Mouse (Mus musculus): ENCODE results near the gene Spop. TPM values are rescaled to one million over a fixed set of nuclear protein-coding genes. Genes with fewer than 3 reads are reported as not detected.

Gene Spop
- polyA plus RNA-seq, 1 experiment from 2014 or later = 193 TPM

DNA sequence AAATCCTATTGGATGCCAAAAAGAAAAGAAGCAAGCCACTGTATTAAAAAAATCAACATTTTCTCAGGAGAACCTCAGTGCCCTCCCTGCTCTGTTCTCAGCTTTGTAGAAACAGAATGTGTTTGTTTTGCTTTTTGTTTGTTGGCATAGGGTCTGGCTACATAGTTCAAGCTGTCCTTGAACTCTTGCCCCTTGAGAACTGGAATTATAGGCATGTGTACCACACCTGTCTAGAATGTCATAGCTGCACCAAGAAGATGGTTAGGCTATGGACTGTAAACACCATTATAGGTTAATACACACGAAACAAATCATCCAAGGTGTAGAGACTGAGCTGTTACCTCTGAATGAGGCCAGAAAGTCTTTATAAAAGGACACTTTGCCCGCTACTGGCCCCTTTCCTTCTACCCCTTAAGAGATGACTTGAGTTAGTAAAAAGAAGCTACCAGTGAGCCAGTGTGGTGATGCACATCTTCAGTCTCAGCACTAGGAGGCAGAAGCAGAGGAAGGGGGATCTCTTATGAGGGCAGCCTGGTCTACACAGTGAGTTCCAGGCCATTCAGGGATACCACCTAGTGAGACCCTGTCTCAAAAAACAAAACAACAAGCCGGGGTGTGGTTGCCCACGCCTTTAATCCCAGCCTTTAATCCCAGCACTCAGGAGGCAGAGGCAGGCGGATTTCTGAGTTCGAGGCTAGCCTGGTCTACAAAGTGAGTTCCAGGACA is 32.9 kb downstream of the Spop start:
- no peak for ATAC-seq (ENCODE audit: low FRiP score)
- peaks cover 9% of the 10 kb centered on the region for H3K4me1 ChIP-seq
- no peak overlapping the region for H3K9ac ChIP-seq
- H3K4me2 ChIP-seq = no peak overlapping the region
- H3K27me3 ChIP-seq = no peaks in the 10 kb centered on the region
- no peaks in the 10 kb centered on the region for H3K9me3 ChIP-seq
- 95% methylated on average over 6 of the region's 6 CpGs for WGBS
- no peaks in the 10 kb centered on the region for H3K36me3 ChIP-seq (replicated peaks)
- no peak overlapping the region for H3K4me3 ChIP-seq (replicated peaks)
- H3K27ac ChIP-seq = no peak overlapping the region

DNA sequence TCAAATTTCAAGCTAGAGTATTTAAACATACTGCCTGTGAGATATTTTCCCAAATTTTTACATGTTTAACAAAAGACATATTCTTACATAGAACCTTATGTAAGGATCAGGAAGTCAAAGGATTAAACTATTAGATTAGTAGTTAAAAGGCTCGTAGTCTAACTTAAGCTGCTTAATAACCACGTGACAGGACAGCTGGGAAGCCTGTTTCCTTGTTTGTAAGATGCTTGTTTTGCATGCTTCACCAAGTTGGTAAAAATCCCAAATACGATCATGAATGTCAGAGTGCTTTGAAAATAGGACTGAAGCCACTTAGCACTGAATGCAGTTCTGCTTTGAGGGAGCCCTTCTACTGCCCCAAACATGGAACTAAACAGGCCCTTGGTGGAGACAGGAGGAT is 34.5 kb downstream of the Spop start:
- H3K4me3 ChIP-seq (replicated peaks) = no peak overlapping the region
- H3K9me3 ChIP-seq = no peaks in the 10 kb centered on the region
- H3K27ac ChIP-seq = no peak overlapping the region
- no peak overlapping the region for H3K4me2 ChIP-seq
- ATAC-seq (ENCODE audit: low FRiP score) = no peak
- no peaks in the 10 kb centered on the region for H3K36me3 ChIP-seq (replicated peaks)
- H3K27me3 ChIP-seq = no peaks in the 10 kb centered on the region
- WGBS = 36% methylated on average over 3 of the region's 3 CpGs
- no peak overlapping the region for H3K9ac ChIP-seq
- H3K4me1 ChIP-seq = peaks cover 9% of the 10 kb centered on the region

DNA sequence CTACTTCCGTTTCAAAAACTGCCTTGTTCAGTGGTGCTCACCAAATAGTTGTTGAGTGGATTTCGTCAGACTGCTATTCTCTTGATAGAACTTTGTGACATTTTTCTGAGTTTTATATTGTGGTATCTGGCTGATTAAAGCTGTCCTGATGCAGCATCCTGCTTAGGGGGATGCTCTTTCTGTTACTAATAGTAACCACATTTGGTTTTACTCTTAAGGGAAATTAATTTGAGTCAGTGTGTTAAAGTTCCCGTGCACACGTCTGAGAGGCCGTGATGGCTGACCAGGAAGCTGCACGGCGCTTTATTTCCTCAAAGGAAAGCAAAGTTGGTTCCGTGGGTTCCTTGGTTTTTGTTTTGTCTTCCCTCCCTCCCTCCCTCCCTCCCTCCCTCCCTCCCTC is 41.5 kb downstream of the Spop start:
- Histone ChIP-seq H3K27ac (no peak overlapping the region), H3K27me3 (no peaks in the 10 kb centered on the region), H3K4me3 (replicated peaks) (no peak overlapping the region), H3K9ac (no peak overlapping the region), H3K9me3 (no peaks in the 10 kb centered on the region), H3K4me2 (no peak overlapping the region), H3K36me3 (replicated peaks) (no peaks in the 10 kb centered on the region), H3K4me1 (no peaks in the 10 kb centered on the region)
- no peak for ATAC-seq (ENCODE audit: low FRiP score)
- 73% methylated on average over 8 of the region's 8 CpGs for WGBS

- H3K9ac ChIP-seq = no peak overlapping the region
- WGBS = 88% methylated on average over 2 of the region's 2 CpGs
- H3K9me3 ChIP-seq = no peaks in the 10 kb centered on the region
Measured at GRCm38 (mm10) chr11:95460872-95461271, 47.0 kb downstream of the Spop start.

GRCm38 (mm10) chr11:95462168-95462567 is 48.3 kb downstream of the Spop start:
- H3K4me1 ChIP-seq = no peaks in the 10 kb centered on the region
- no peaks in the 10 kb centered on the region for H3K36me3 ChIP-seq (replicated peaks)
- H3K9me3 ChIP-seq = no peaks in the 10 kb centered on the region
- no peak overlapping the region for H3K4me2 ChIP-seq
- no peak overlapping the region for H3K4me3 ChIP-seq (replicated peaks)
- H3K27ac ChIP-seq = no peak overlapping the region
- WGBS = 87% methylated on average over 3 of the region's 3 CpGs
- no peaks in the 10 kb centered on the region for H3K27me3 ChIP-seq
- H3K9ac ChIP-seq = no peak overlapping the region
- ATAC-seq (ENCODE audit: low FRiP score) = no peak

More at GRCm38 (mm10) chr11:95460872-95461271, 47.0 kb downstream of the Spop start:
- ATAC-seq (ENCODE audit: low FRiP score) = no peak
- Histone ChIP-seq H3K4me1 (no peaks in the 10 kb centered on the region), H3K4me3 (replicated peaks) (no peak overlapping the region), H3K27ac (no peak overlapping the region), H3K36me3 (replicated peaks) (no peaks in the 10 kb centered on the region), H3K27me3 (no peaks in the 10 kb centered on the region), H3K4me2 (no peak overlapping the region)

- no peaks in the 10 kb centered on the region for H3K9me3 ChIP-seq
- no peak overlapping the region for H3K9ac ChIP-seq
- H3K36me3 ChIP-seq (replicated peaks) = peaks cover 9% of the 10 kb centered on the region; the same call in 1 of the 2 replicates
- H3K4me3 ChIP-seq (replicated peaks) = no peak overlapping the region
- H3K4me1 ChIP-seq = no peaks in the 10 kb centered on the region
- ATAC-seq (ENCODE audit: low FRiP score) = no peak
- H3K27ac ChIP-seq = no peak overlapping the region
- H3K4me2 ChIP-seq = no peak overlapping the region
- 91% methylated on average over 1 of the region's 1 CpGs for WGBS
- no peaks in the 10 kb centered on the region for H3K27me3 ChIP-seq
Measured at GRCm38 (mm10) chr11:95467731-95468130, 53.9 kb downstream of the Spop start.

DNA sequence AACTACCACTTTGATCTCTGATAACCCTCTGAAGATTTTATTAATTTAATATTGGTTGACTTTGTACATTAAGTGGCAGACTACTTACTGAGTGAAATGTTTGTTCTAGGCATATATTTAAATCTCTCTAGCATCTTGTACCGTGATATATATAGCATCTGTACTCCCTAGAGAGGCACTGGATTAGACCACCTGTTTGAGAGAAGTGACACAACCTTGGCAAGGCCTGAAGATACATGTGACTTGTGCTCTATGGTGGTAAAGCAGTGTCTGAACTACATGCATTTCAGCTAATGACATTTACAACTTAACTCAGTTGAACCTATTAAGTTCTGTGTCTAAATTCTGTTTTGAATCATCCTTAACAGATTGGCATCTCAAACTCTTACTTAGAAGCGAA is 59.1 kb downstream of the Spop start:
- 96% methylated on average over 2 of the region's 2 CpGs for WGBS
- Histone ChIP-seq H3K27me3 (no peaks in the 10 kb centered on the region), H3K27ac (no peak overlapping the region), H3K9me3 (no peaks in the 10 kb centered on the region), H3K4me1 (no peaks in the 10 kb centered on the region), H3K4me3 (replicated peaks) (no peak overlapping the region), H3K36me3 (replicated peaks) (peaks cover 26% of the 10 kb centered on the region), H3K4me2 (no peak overlapping the region), H3K9ac (no peak overlapping the region)
- no peak for ATAC-seq (ENCODE audit: low FRiP score)

DNA sequence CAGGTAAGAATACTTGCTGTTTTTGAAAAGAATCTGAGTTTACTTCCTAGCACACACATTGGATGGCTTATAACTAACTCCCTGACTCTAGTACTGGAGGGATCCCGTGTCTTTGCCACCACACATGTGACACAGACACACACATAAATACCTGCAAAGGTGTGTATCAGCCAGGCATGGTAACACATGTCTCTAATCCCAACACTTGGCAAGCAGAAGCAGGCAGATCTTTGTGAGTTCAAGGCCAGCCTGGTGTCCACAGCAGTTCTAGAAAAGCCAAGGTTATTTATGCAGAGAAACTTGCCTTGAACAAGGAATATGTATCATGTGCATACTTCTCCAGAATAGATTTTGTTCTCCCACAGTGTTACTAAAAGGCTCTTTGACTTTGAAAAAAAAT is 59.6 kb downstream of the Spop start:
- H3K36me3 ChIP-seq (replicated peaks) = peaks cover 26% of the 10 kb centered on the region
- no peak overlapping the region for H3K9ac ChIP-seq
- ATAC-seq (ENCODE audit: low FRiP score) = no peak
- no peaks in the 10 kb centered on the region for H3K9me3 ChIP-seq
- no peak overlapping the region for H3K4me3 ChIP-seq (replicated peaks)
- H3K4me1 ChIP-seq = no peaks in the 10 kb centered on the region
- WGBS = 92% methylated on average over 1 of the region's 1 CpGs
- no peak overlapping the region for H3K27ac ChIP-seq
- no peaks in the 10 kb centered on the region for H3K27me3 ChIP-seq
- H3K4me2 ChIP-seq = no peak overlapping the region

DNA sequence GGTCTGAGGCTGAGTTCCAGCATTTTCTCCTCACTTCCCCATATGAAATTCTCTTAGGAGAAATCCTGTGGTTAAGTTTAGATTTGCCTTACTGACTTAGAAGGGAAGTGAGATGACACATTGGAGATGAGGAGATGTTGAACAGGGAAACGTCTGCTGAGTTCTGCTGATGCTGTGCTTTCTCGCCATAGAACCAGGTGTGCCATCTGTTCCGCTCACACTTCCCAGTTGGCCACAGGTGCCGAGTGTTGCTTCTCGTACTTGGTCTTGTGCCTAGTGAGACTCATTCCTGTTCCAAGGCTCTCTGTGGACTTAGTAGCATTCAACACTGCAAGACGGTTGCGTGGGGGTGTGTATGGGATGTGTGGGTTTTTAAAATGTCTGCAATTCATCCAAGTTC is 62.4 kb downstream of the Spop start:
- no peak overlapping the region for H3K9ac ChIP-seq
- peaks cover 33% of the 10 kb centered on the region for H3K36me3 ChIP-seq (replicated peaks)
- ATAC-seq (ENCODE audit: low FRiP score) = no peak
- H3K4me2 ChIP-seq = no peak overlapping the region
- 90% methylated on average over 7 of the region's 7 CpGs for WGBS
- H3K27ac ChIP-seq = no peak overlapping the region
- no peaks in the 10 kb centered on the region for H3K9me3 ChIP-seq
- no peak overlapping the region for H3K4me3 ChIP-seq (replicated peaks)
- H3K4me1 ChIP-seq = no peaks in the 10 kb centered on the region
- no peaks in the 10 kb centered on the region for H3K27me3 ChIP-seq

GRCm38 (mm10) chr11:95479458-95479857 is 65.6 kb downstream of the Spop start:
- H3K4me3 ChIP-seq (replicated peaks) = no peak overlapping the region
- peaks cover 27% of the 10 kb centered on the region for H3K36me3 ChIP-seq (replicated peaks)
- no peak overlapping the region for H3K27ac ChIP-seq
- 81% methylated on average over 4 of the region's 4 CpGs for WGBS
- ATAC-seq (ENCODE audit: low FRiP score) = no peak
- H3K4me1 ChIP-seq = no peaks in the 10 kb centered on the region
- no peaks in the 10 kb centered on the region for H3K27me3 ChIP-seq
- H3K9ac ChIP-seq = no peak overlapping the region
- no peak overlapping the region for H3K4me2 ChIP-seq
- H3K9me3 ChIP-seq = no peaks in the 10 kb centered on the region

DNA sequence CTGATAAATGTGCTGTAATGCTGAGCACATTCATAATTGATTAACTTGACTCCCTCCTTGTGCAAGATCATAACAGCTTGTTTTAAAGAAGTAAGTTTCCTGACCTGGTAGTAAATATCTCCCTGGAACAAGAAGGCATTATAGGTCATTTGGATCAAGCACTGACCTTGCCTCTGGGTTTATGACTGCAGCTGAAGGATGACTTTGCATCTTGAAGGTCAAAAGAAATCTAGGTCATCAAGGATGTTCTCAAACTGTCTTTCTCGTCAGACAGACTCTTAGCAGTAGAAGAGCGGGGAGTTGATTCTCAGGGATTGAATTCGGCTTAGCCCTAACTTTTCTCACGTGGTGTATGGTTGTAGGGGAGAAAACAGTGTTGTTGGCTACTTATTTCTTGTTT is 66.8 kb downstream of the Spop start:
- Histone ChIP-seq H3K36me3 (replicated peaks) (peaks cover 31% of the 10 kb centered on the region), H3K27me3 (no peaks in the 10 kb centered on the region), H3K9ac (no peak overlapping the region), H3K27ac (no peak overlapping the region), H3K4me3 (replicated peaks) (no peak overlapping the region), H3K4me2 (no peak overlapping the region), H3K4me1 (no peaks in the 10 kb centered on the region), H3K9me3 (no peaks in the 10 kb centered on the region)
- no peak for ATAC-seq (ENCODE audit: low FRiP score)
- 93% methylated on average over 4 of the region's 4 CpGs for WGBS

DNA sequence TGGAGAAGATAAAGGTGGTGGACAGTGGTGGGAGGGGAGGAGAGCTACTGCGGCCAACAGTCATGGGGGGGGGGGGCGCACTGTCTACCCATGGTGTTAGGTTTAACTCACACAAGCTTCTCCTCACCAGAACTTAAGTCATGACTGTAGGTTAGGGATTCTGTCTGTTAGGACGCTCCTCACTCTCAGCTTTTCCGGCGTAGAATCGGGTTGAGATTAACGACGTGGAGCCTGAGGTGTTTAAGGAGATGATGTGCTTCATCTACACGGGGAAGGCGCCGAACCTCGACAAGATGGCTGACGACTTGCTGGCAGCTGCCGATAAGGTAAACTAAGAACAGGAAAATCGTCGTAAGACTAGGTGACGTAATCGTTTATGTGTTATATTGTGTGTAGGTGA is 71.8 kb downstream of the Spop start:
- H3K4me1 ChIP-seq = no peaks in the 10 kb centered on the region
- peaks cover 45% of the 10 kb centered on the region for H3K36me3 ChIP-seq (replicated peaks)
- no peaks in the 10 kb centered on the region for H3K9me3 ChIP-seq
- no peak overlapping the region for H3K4me2 ChIP-seq
- no peak overlapping the region for H3K4me3 ChIP-seq (replicated peaks)
- WGBS = 96% methylated on average over 18 of the region's 18 CpGs
- no peak overlapping the region for H3K9ac ChIP-seq
- no peak for ATAC-seq (ENCODE audit: low FRiP score)
- H3K27ac ChIP-seq = no peak overlapping the region
- H3K27me3 ChIP-seq = no peaks in the 10 kb centered on the region

DNA sequence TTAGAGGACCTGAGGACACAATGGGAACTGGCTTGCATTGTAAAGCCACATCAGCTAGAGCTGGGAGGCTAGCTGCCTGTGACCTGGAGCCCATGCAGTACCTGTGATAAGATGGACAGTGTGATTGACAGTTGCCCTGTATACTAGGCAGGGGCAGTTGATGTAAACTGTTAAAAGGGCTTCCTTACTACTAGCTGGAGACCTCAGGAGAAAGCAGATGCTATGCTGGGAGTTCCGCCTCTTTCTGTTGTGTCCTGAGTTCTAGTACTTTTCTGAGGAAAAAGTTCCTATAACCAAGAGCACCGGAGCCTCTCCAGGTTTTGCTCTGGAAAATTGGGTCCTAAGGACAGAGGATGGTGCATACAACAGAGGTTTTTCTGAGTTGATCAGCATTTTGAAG is 73.4 kb downstream of the Spop start:
- H3K36me3 ChIP-seq (replicated peaks) = peaks cover 59% of the 10 kb centered on the region
- no peak for ATAC-seq (ENCODE audit: low FRiP score)
- WGBS = 92% methylated on average over 2 of the region's 2 CpGs

More for the DNA sequence above, 73.4 kb downstream of the Spop start:
- H3K9me3 ChIP-seq = no peaks in the 10 kb centered on the region
- H3K27ac ChIP-seq = no peak overlapping the region
- H3K9ac ChIP-seq = no peak overlapping the region
- H3K4me2 ChIP-seq = no peak overlapping the region
- H3K4me3 ChIP-seq (replicated peaks) = no peak overlapping the region
- no peaks in the 10 kb centered on the region for H3K27me3 ChIP-seq
- no peaks in the 10 kb centered on the region for H3K4me1 ChIP-seq
